9 mouse cellular contexts compared by ENCODE assay signal in the genomic region with DNA sequence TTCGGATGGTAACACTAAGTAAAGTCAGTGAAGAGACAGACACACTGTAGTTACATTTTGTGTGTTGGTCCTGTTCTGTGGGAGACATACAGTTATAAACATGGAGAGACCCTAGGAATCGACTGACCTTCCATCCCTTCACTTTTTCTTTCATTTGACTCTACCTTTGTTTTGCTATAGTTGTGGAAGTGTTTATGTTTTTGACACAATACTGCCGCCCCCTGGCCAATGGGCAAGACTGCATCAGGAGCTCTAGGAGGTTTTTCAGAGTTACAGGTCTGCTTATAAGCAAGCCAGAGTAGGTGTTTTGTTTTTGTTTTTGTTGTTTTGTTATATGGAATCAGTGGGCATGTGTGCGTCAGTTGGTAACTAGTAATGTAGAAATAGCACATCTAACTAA.
A peak's percentile ranks its signal among the peaks of the same experiment; 100 is the strongest.
DNase-seq lines count a peak whose midpoint lies in the region; ATAC-seq lines count a peak whose summit lies in the region.
"Had no signal": no experiment of that assay in that cellular context is flagged by ENCODE, and none has a peak within 500 bp of the region (broad histone marks: within the 10 kb centered on the region; RNA-seq: fewer than 3 reads in every experiment).

No protein-coding gene starts in this region.

- no peak for ATAC-seq in midbrain, embryonic 14.5 days (ENCODE audit: low FRiP score, low TSS enrichment)
- ATAC-seq in midbrain, embryonic 16.5 days, result no peak
- peak; percentile 32; the same call in 1 of the 2 replicates for ATAC-seq in limb, embryonic 13.5 days (ENCODE audit: low FRiP score, low read depth)

- DNase-seq in midbrain, embryonic 14.5 days, result peak; percentile 84
- peak; percentile 62 to 70 for DNase-seq in adrenal gland, adult 18-20 months (ENCODE audit: low spot score in 2 of 2)
- peak; percentile 73 for DNase-seq in embryo, embryonic 11 days
- DNase-seq in induced T-regulatory cell, adult 2 months (ENCODE audit: low read depth), result peak; percentile 84
- DNase-seq in retina, postnatal 7 days (ENCODE audit: low read depth, low spot score), result peak; percentile 55
- DNase-seq in urinary bladder, postnatal 36 days (ENCODE audit: low spot score in 2 of 2), result peak; percentile 60 to 66

- H3K27me3 ChIP-seq in midbrain, embryonic 14.5 days (ENCODE audit: control insufficient read depth, insufficient read depth, low read length), result no peaks in the 10 kb centered on the region
- H3K27me3 ChIP-seq in midbrain, embryonic 16.5 days (ENCODE audit: control insufficient read depth, insufficient read depth, low read depth, low read length), result no peaks in the 10 kb centered on the region
- H3K27me3 ChIP-seq in limb, embryonic 13.5 days, result no peaks in the 10 kb centered on the region
- H3K27me3 ChIP-seq: stomach, embryonic 15.5 days had no signal

- peaks cover 9% of the 10 kb centered on the region for H3K36me3 ChIP-seq in midbrain, embryonic 14.5 days (ENCODE audit: control insufficient read depth, insufficient read depth, low read length)
- 0 out of 2 replicates have a peak, but pooled peaks cover 2% of the 10 kb centered on the region for H3K36me3 ChIP-seq in midbrain, embryonic 16.5 days (ENCODE audit: control insufficient read depth, insufficient read depth, low read length)
- peaks cover 17% of the 10 kb centered on the region for H3K36me3 ChIP-seq in limb, embryonic 13.5 days

- H3K4me2 ChIP-seq in midbrain, embryonic 14.5 days (ENCODE audit: low read length), result no peak overlapping the region
- H3K4me2 ChIP-seq in midbrain, embryonic 16.5 days (ENCODE audit: low read length), result no peak overlapping the region
- no peak overlapping the region for H3K4me2 ChIP-seq in limb, embryonic 13.5 days (replicated peaks)
- H3K4me2 ChIP-seq: stomach, embryonic 15.5 days had no signal

- WGBS in midbrain, embryonic 14.5 days, result 42% methylated on average over 4 of the region's 4 CpGs
- 35% methylated on average over 4 of the region's 4 CpGs for WGBS in midbrain, embryonic 16.5 days
- WGBS in limb, embryonic 13.5 days, result 50% methylated on average over 4 of the region's 4 CpGs

- H3K4me1 ChIP-seq in midbrain, embryonic 14.5 days (ENCODE audit: control insufficient read depth, insufficient read depth, low read length), result peaks cover 3% of the 10 kb centered on the region; the same call in 1 of the 2 replicates
- H3K4me1 ChIP-seq in midbrain, embryonic 16.5 days (ENCODE audit: control insufficient read depth, insufficient read depth, low read length), result peaks cover 22% of the 10 kb centered on the region
- H3K4me1 ChIP-seq in limb, embryonic 13.5 days, result peaks cover 25% of the 10 kb centered on the region

- no peak overlapping the region for H3K4me3 ChIP-seq in midbrain, embryonic 14.5 days (replicated peaks; ENCODE audit: low read depth, low read length)
- no peak overlapping the region for H3K4me3 ChIP-seq in midbrain, embryonic 16.5 days (ENCODE audit: low read depth, low read length)
- H3K4me3 ChIP-seq in limb, embryonic 13.5 days, result no peak overlapping the region
- H3K4me3 ChIP-seq: stomach, embryonic 15.5 days had no signal

- no peak overlapping the region for H3K27ac ChIP-seq in midbrain, embryonic 14.5 days (replicated peaks; ENCODE audit: low read depth, low read length)
- no peak overlapping the region for H3K27ac ChIP-seq in midbrain, embryonic 16.5 days (ENCODE audit: low read length)
- no peak overlapping the region for H3K27ac ChIP-seq in limb, embryonic 13.5 days
- H3K27ac ChIP-seq: stomach, embryonic 15.5 days had no signal

- H3K9me3 ChIP-seq in midbrain, embryonic 14.5 days (ENCODE audit: control insufficient read depth, low read length), result no peaks in the 10 kb centered on the region
- no peaks in the 10 kb centered on the region for H3K9me3 ChIP-seq in midbrain, embryonic 16.5 days (replicated peaks; ENCODE audit: control insufficient read depth, low read length, poor library complexity, severe bottlenecking)
- no peaks in the 10 kb centered on the region for H3K9me3 ChIP-seq in limb, embryonic 13.5 days
- H3K9me3 ChIP-seq: stomach, embryonic 15.5 days had no signal

- H3K9ac ChIP-seq in midbrain, embryonic 14.5 days (replicated peaks; ENCODE audit: low read length), result no peak overlapping the region
- no peak overlapping the region for H3K9ac ChIP-seq in midbrain, embryonic 16.5 days (ENCODE audit: low read depth, low read length)
- no peak overlapping the region for H3K9ac ChIP-seq in limb, embryonic 13.5 days
- H3K9ac ChIP-seq: stomach, embryonic 15.5 days had no signal
